Mouse (Mus musculus): Measurements from ENCODE around the gene Mrpl48.

DNA sequence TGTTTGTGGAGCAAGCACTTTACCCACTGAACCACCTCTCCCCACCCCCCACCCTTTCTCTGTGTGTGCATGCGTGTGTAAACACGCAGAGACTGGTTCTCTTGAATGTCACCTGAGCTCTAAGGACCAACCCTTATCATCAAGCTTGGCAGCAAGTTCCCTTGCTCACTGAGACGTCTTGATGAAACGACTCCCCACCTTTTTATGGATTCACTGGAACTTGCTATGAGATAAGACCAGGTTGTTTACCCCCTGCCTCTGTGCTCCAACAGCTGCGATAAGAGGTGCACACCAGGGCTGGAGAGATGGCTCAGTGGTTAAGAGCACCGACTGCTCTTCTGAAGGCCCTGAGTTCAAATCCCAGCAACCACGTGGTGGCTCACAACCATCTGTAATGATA, 87.9 kb downstream of the Mrpl48 start:
- TF ChIP-seq CTCF (IDR thresholded peaks at IDR 0.05; ENCODE audit: control insufficient read depth, insufficient read depth, insufficient read length) (no peak), MYOD1 (IDR thresholded peaks at IDR 0.05; ENCODE audit: control insufficient read depth, insufficient read length, low read depth) (no peak), USF1 (IDR thresholded peaks at IDR 0.05; ENCODE audit: low read depth) (no peak), FOSL1 (IDR thresholded peaks at IDR 0.05; ENCODE audit: insufficient read depth, low read length, poor library complexity, severe bottlenecking) (no peak)

Measured in C2C12 (cell line).